Mouse (Mus musculus): Measurements from ENCODE around the gene Ptpn11. TPM values are rescaled to one million over a fixed set of nuclear protein-coding genes. Genes with fewer than 3 reads are reported as not detected.
"Not testable (repeated sequence)": the region's sequence is repeated elsewhere in the genome, so short reads cannot be mapped to it uniquely, and the experiment has no call there.

The Ptpn11 gene
- polyA plus RNA-seq, 1 experiment from 2014 or later: 25.6 TPM

DNA sequence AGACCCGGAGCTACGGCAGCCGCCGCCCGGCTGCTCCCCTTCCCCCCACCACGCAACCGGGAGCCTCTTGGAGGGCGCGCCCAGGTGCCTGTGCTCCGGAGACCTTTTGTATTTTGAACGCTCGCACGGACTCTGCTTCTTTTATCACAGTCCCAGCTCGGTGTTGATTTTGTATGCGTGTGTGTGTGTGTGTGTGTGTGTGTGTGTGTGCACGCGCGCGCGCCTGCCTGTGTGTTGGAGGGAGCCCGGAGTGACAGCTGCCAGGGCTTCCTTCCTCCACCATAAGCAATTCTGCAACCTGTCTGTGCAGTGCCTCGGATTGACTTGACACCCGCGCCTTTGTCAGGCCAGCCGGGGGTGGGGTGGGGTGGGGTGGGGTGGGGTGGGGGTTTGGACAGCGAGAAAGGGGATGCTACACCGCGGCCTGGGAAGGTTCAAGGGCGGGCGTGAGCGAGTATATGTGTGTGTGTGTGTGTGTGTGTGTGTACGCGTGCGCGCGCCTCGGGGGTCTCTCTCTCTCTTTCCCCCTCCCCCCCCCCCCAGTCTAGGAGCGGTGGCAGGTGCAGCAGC, 29.6 kb upstream of the Ptpn11 start:
- 0 out of 2 replicates have a peak, but pooled peaks cover 2% of the 10 kb centered on the region for H3K4me1 ChIP-seq (ENCODE audit: insufficient read depth)
- H3K4me2 ChIP-seq: peak overlapping the region; percentile 78
- H3K9ac ChIP-seq: peak overlapping the region; percentile 85
- no peak for TF ChIP-seq CTCF (IDR thresholded peaks at IDR 0.05; ENCODE audit: low read depth)
- H3K27me3 ChIP-seq (ENCODE audit: insufficient read depth, low read length): no peaks in the 10 kb centered on the region
- WGBS: under 1% methylated on average over 34 of the region's 38 CpGs
- peak overlapping the region; percentile 96 for H3K4me3 ChIP-seq (ENCODE audit: low read depth, low read length)
- H3K27ac ChIP-seq (ENCODE audit: low read depth): peak overlapping the region; percentile 77
- no peaks in the 10 kb centered on the region for H3K9me3 ChIP-seq (ENCODE audit: low read depth, low read length)
- no peaks in the 10 kb centered on the region for H3K36me3 ChIP-seq (ENCODE audit: insufficient read depth)
- peak; percentile 35 for DNase-seq
- peak; percentile 28 for ATAC-seq (ENCODE audit: insufficient read depth)

DNA sequence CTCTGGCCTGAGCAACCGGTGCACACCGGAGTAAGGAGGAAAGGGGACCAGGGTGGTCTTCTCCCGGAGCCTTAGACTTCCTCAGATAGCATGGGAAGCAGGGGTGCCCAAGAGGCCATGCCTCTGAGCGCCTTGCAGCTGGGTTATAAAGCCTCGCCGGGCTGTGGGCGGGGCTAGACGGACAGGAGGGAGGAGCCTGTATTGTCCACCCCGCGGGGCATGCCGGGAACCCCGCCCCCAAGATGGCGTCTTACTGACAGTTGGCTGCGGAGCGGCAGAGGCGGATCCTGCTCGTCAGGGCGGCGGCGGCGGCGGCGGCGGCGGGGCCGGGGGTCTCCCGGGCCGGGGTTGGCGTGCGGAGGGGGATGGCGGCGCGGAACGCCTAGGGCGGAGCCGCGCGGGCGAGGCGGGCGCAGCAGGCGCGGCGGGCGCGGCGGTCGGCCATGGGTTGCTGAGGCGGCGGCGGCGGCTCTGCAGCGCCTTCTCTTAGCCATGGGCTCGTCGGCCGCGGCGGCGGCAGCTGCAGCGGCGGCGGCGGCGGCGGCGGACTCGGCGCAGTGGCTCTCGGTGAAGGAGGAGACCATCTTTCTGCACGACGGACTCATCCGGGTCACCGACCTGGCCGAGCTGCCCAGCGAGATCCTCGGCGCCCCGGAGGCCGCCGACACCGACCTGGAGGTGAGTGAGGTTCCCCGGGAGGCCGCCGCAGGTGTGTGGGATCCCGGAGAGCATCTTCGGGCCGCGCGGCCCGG, 29.0 kb upstream of the Ptpn11 start, which contains the start of gene Hectd4:
Hectd4 (plus strand) TSS at position 240 of the 752 bp plus-strand sequence.
- Histone ChIP-seq H3K9me3 (ENCODE audit: low read depth, low read length) (no peaks in the 10 kb centered on the region), H3K36me3 (ENCODE audit: insufficient read depth) (no peaks in the 10 kb centered on the region), H3K4me1 (ENCODE audit: insufficient read depth) (0 out of 2 replicates have a peak, but pooled peaks cover 2% of the 10 kb centered on the region), H3K27ac (ENCODE audit: low read depth) (peak within 1 kb of the TSS; percentile 77), H3K9ac (peak within 1 kb of the TSS; percentile 85), H3K27me3 (ENCODE audit: insufficient read depth, low read length) (no peaks in the 10 kb centered on the region), H3K4me2 (peak within 1 kb of the TSS; percentile 78), H3K4me3 (ENCODE audit: low read depth, low read length) (peak within 1 kb of the TSS; percentile 96)
- DNase-seq (peak; percentile 99), ATAC-seq (ENCODE audit: insufficient read depth) (peak; percentile 92)
- under 1% methylated on average over 84 of the region's 90 CpGs for WGBS
- no peak for TF ChIP-seq CTCF (IDR thresholded peaks at IDR 0.05; ENCODE audit: low read depth)

DNA sequence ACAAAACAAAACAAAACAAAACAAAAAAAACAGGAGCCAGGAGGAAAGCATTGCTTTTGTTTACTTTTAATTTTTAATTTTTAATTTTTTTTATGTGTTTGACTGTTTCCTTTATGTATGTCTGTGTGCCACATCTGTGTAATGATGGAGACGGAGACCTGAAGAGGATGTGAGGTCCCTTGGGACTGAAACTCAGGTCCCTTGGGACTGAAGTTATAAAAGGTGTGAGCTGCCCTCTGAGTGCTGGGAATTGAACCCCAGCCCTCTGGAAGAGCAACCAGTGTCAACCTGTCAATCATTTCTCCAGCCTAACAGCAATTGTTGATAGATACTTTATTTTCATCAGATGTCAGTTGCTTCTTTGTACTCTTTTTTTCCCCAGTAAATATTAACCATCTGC, 28.0 kb upstream of the Ptpn11 start:
- Histone ChIP-seq H3K4me1 (ENCODE audit: insufficient read depth) (0 out of 2 replicates have a peak, but pooled peaks cover 2% of the 10 kb centered on the region), H3K36me3 (ENCODE audit: insufficient read depth) (no peaks in the 10 kb centered on the region), H3K27ac (ENCODE audit: low read depth) (no peak overlapping the region), H3K9me3 (ENCODE audit: low read depth, low read length) (no peaks in the 10 kb centered on the region), H3K9ac (no peak overlapping the region), H3K27me3 (ENCODE audit: insufficient read depth, low read length) (no peaks in the 10 kb centered on the region), H3K4me2 (no peak overlapping the region; the same call in 1 of the 2 replicates), H3K4me3 (ENCODE audit: low read depth, low read length) (no peak overlapping the region)
- DNase-seq (no peak), ATAC-seq (ENCODE audit: insufficient read depth) (no peak)
- WGBS: 85% methylated on average over 1 of the region's 1 CpGs
- no peak for TF ChIP-seq CTCF (IDR thresholded peaks at IDR 0.05; ENCODE audit: low read depth)

DNA sequence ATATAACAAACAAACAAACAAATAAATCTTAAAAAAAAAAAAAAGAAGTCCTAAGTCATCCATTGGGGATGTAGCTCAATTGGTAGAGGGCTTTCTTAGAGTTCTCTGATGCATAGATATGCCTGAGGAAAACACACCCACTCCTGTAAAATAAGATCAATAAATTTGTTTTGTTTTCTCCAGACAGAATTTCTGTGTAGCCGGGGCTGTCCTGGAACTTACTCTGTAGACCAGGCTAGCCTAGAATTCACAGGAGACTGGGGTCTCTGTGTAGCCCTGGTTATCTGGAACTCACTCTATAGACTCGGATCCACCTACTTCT, 26.1 kb upstream of the Ptpn11 start:
- H3K27me3 ChIP-seq (ENCODE audit: insufficient read depth, low read length): no peaks in the 10 kb centered on the region
- no peak overlapping the region for H3K4me3 ChIP-seq (ENCODE audit: low read depth, low read length)
- H3K9ac ChIP-seq: no peak overlapping the region
- DNase-seq (no peak), ATAC-seq (ENCODE audit: insufficient read depth) (no peak)
- WGBS: 83% methylated on average over 2 of the region's 2 CpGs
- peaks cover 7% of the 10 kb centered on the region for H3K36me3 ChIP-seq (ENCODE audit: insufficient read depth)
- H3K9me3 ChIP-seq (ENCODE audit: low read depth, low read length): no peaks in the 10 kb centered on the region
- no peak overlapping the region for H3K4me2 ChIP-seq
- no peak for TF ChIP-seq CTCF (IDR thresholded peaks at IDR 0.05; ENCODE audit: low read depth)
- H3K27ac ChIP-seq (ENCODE audit: low read depth): no peak overlapping the region
- H3K4me1 ChIP-seq (ENCODE audit: insufficient read depth): 0 out of 2 replicates have a peak, but pooled peaks cover 2% of the 10 kb centered on the region

DNA sequence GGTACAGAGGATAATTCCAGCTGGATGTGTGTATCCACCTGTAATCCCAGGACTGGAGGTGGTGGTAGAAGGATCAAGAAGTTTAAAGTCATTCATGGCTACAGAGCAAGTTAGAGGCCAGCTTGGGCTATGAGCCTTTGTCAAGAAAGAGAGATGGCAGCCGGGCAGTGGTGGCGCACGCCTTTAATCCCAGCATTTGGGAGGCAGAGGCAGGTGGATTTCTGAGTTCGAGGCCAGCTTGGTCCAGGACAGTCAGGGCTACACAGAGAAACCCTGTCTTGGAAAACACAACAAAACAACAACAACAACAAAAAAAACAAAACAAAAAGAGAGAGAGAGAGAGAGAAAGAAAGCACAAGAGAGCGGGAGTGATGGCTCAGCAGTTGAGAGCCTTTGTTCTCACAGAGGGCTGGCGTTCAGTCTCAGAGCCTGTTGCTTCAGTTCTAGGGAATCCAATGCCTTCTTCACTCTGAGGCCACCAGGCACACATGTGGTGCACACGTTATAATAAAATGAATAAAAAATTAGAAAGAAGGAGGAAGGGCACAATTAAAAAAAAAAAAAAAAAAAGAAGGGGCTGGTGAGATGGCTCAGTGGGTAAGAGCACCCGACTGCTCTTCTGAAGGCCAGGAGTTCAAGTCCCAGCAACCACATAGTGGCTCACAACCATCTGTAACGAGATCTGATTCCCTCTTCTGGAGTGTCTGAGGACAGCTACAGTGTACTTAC, 25.6 kb upstream of the Ptpn11 start:
- H3K36me3 ChIP-seq (ENCODE audit: insufficient read depth): peaks cover 13% of the 10 kb centered on the region
- ATAC-seq (ENCODE audit: insufficient read depth); H3K4me3 ChIP-seq (ENCODE audit: low read depth, low read length); H3K9me3 ChIP-seq (ENCODE audit: low read depth, low read length); H3K27me3 ChIP-seq (ENCODE audit: insufficient read depth, low read length); H3K27ac ChIP-seq (ENCODE audit: low read depth); DNase-seq; H3K4me1 ChIP-seq (ENCODE audit: insufficient read depth); H3K9ac ChIP-seq; H3K4me2 ChIP-seq: not testable (repeated sequence)
- 83% methylated on average over 9 of the region's 9 CpGs for WGBS

DNA sequence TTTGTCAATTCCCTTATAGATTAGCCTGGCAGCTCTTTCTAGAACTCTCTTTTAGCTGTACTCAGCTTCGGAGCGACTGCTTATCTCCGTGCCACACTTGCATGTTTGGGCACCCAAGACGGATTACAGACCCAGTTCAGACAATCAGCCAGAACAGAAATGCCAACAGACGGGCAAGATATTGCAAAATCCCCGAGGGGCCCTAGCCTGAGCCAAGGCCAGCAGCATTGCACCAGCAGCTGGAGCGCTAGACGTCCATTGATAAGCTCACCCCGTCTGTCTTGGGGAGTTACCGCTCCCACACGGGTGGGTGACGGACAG, 24.9 kb upstream of the Ptpn11 start:
- H3K9me3 ChIP-seq (ENCODE audit: low read depth, low read length): no peaks in the 10 kb centered on the region
- no peak for TF ChIP-seq CTCF (IDR thresholded peaks at IDR 0.05; ENCODE audit: low read depth)
- H3K4me2 ChIP-seq: no peak overlapping the region
- ATAC-seq (ENCODE audit: insufficient read depth) (no peak), DNase-seq (no peak)
- no peaks in the 10 kb centered on the region for H3K4me1 ChIP-seq (ENCODE audit: insufficient read depth)
- no peak overlapping the region for H3K27ac ChIP-seq (ENCODE audit: low read depth)
- H3K27me3 ChIP-seq (ENCODE audit: insufficient read depth, low read length): no peaks in the 10 kb centered on the region
- peaks cover 19% of the 10 kb centered on the region for H3K36me3 ChIP-seq (ENCODE audit: insufficient read depth)
- 73% methylated on average over 12 of the region's 12 CpGs for WGBS
- H3K9ac ChIP-seq: no peak overlapping the region
- no peak overlapping the region for H3K4me3 ChIP-seq (ENCODE audit: low read depth, low read length)
